Mouse (Mus musculus): Measurements from ENCODE around the gene Gosr2.

Gosr2 gene

DNA sequence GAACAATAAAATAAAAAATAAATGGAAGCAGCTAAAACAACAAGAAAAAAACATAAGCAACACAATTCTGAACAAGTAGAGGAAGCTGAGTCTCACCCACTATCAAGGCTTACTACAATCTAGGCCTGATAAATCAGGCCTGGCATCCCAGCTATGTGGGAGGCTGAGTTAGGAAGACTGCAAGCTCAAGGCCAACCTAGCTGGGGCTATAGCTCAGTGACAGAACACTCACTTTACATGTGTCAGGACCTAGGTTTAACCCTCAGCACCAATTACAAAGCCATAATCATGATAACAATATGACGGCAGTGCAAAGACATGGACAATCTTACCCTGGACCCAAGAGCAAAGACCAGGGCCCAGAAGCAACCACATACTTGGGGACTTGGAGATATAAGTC lies 6.7 kb downstream of the Gosr2 start:
- no peak for DNase-seq (ENCODE audit: low read depth, low spot score)

DNA sequence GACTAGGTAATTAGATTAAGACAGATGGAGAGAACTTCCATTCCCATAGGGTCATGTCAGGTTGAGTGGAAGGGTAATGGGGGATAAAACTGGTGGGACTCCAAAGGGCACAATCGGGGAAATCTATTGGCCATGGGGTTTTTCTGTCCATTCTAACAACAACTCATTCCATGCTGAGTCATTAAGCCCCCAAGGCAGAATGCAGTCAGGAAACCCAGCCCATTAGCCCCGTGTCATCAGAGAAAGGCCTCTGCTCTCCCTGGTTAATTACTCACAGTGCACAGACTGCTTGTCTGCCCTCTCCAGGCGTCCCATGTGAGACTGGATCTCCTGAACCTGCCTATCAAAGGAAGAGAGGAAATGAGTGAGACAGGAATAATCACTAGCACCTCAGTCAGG lies 8.7 kb downstream of the Gosr2 start:
- no peak for DNase-seq (ENCODE audit: low read depth, low spot score)

DNA sequence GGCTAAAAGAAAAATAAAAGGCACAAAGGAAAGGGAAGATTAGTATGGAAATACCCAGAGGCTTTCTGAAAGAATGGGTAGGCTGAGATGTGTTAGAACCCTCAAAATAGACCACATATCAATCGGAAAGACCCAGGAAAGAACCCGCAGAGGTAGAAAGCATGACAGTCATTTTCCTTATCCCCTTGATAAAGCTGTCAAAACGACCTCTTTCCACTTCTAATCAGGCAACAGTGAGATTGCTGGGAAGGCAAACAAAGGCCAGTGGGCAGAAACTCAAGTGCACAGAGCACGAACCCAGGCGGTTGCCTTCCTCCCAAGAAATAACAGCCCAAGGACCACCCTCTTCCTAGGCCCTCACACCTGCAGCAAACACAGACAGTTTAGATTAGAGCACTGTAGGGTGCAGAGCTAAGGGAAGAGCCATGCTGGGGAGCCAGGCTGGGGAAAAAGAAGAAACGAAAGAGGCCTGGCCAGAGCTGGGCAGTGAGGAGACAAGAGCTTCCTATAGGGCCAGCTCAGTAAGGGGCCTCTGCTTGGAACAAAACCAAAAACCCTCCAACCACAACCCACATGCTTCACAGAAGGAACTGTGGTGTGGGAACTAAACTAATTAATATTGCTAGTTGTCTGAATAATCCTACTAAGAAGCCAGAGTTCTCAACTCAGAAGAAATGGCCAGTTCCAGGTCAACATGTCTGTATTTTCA lies 9.3 kb downstream of the Gosr2 start:
- no peak for DNase-seq (ENCODE audit: low read depth, low spot score)

DNA sequence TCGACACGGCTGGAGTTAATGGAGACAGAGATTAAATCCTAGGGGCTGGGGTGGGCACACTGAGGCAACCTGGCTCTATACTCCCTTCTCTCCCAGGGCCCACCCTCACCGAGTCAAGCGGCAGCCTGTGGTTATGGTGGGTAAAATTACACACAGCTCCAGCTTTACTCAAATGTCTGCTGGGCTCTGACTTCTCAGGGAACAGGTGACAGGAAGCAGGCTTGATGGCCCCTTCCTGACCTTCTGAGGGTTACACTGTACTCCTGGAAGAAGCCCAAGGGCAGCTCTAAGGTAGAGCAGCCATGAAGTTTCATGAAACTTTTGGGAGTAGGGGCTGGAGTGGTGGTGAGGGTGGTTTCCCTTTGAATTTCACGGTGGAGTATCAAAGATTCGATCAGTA lies 11.0 kb downstream of the Gosr2 start:
- no peak for DNase-seq (ENCODE audit: low read depth, low spot score)

DNA sequence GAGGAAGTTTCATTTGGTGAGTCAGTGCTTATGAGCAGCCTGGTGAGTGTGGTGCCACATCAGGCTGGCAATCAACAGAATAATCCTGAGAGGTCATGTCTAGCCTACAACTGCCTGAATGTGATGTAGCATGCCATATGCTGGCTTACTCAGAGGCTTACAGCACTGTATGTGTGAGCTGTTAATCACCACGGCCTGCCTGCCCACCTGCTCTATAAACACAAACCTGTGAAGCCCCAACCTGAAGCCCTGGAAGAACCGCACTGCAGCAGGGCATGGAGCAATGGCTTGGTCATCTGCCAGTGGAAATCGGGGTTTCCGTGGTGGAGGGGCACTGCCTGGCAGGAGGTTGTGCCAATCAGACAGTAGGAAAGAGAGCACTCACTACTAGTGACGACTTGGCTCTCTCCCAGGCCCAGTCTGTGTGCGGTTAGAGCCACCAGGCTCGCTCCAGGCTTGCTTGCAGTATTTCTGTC lies 12.4 kb downstream of the Gosr2 start:
- no peak for DNase-seq (ENCODE audit: low read depth, low spot score)

DNA sequence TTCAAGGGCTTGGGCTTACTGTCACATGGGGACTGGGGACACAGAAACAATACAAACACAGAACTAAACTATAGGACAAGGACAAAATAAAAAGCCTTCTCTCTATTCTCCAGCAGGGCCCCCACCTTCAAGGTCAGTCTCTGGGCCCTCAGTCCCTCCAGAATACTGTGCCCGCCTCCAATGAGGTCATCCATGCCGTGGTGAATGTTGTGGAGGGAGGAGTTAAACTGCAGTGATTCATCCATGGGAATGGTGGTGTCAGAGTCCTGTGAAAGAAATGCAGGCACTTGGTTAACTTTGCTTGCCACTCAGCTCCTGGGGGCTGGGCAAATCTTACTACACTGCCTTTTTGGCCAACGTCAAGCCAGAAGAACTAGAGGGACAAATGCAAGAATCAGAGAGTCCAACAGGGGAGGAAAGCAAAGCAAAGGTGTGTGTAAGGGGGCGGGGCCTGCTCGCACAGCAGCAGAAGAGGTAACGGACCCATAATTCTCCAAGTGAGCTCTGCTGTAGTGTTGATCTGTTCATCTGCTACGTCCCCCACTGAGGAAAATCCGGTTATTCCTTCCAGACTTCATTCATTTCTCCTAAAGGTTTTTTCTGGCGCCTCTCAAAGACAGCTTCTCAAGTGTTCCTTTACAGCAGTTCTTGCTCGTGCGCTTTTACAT lies 13.9 kb downstream of the Gosr2 start:
- no peak for DNase-seq (ENCODE audit: low read depth, low spot score)

DNA sequence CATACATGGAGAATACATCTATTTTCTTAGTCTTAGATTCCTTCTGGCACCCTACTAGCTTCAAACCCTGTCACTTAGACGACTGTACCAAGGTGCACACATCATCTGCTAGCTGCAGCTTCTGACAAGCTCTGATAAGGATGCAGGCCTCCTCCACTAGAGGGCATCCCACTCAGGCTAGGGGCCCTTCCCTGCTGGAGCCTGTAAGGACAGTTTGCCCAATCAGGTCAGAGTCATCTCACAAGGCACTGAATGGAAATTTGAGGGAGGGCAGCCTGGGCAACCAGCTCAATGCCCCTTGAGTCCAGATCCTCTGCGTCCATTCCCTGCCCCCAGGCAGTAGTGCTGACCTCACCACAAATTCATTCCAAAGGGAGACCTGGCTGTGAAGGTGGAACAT lies 20.7 kb downstream of the Gosr2 start:
- peak; percentile 45 for DNase-seq (ENCODE audit: low read depth, low spot score)

DNA sequence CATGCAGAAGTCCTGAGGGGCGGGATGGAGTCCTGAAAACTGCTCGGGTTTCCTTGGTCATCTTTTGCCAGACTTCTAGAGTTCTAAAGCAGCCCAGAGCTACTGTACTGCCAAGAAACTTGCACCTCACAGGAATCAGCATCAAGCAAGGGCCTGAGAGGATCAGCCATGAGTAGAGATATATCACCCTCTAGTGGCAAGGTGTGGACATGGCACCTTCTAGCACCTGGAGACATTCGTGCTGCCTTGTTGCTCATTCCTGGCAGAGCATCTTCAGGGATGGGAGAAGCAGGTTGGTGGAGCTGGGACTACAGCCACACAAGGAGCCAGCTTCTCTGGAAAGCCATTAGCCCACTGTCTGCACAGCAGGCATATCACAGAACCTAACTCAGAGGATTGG lies 22.1 kb downstream of the Gosr2 start:
- DNase-seq (ENCODE audit: low read depth, low spot score): peak; percentile 67

DNA sequence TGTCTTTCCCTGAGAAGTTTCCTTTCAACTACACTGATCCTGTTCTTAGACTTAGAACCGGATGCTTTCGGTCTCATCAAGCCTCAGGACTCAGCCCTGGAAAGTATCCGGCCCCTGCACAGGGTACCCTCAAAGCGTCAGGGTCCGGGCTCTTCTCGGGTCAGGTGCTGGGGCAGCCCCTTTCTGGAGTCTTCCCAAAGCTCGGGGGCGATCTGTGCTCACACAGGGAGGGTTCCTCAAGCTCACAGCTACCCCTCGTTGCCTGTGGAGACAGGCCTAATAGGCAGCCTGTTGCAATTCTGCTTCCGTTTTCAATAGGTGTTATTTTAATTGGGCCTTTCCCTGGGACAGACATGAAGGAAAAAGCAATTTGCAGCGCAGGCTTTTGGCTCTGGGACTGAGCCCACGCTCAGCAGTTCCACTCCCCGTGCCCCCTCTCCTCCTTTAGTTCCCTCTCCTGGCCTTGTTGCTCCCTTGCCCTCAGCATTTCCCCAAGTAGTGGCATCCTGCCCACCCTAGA lies 30.7 kb downstream of the Gosr2 start:
- no peak for DNase-seq (ENCODE audit: low read depth, low spot score)

DNA sequence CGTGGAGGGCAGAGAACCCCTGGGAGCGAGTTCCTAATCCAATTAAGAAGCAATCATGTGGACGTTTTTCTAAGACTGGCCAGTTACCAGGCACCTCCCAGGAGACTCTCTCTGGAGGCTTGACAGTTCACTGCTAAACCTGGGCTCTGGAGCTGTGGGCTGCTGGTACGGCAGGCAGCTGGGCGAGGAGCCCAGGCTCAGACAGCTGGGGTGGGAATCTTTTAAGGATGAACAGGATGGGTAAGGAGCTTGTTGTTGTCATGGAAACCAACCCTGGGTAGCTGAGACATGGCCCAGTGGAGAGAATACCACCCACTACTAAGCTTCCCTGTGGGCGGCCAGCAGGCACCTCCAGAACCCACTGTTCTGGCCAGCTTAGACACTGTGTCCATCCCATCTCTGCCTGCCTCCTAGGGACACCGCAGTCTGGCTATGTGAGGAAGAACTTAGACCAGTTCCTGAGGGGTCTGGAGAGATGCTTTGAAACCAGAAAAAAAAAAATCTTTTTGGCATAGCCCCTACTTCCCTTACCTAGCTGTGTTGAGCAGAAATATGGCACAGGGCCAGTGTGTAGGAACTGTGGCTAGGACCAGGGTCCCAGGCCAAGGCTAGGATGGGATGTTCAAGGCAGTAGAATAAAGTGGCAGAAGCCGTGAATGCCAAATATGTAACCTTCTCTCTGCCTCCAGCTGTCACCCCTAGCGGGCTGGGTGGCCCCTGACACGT lies 31.4 kb downstream of the Gosr2 start:
- DNase-seq (ENCODE audit: low read depth, low spot score): peak; percentile 24

DNA sequence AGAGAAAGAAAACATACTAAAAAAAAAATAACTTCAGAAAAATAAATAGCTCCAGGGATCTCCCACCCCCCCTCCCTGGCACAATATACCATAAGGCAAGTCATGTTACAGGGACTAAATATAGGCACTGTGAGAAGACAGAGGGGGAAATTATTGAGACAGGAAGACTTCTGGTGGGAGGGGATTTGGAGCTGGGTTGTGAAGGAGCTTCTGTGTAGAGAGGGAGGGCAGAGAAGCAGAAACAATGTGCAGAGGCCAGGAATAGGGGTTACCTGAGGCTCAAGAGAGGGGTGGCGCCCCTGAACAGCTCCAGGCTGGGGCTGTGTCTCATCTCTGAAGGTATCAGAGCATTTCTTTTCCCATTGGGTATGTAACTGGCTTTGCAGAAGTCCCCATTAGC lies 32.0 kb downstream of the Gosr2 start:
- no peak for DNase-seq (ENCODE audit: low read depth, low spot score)

DNA sequence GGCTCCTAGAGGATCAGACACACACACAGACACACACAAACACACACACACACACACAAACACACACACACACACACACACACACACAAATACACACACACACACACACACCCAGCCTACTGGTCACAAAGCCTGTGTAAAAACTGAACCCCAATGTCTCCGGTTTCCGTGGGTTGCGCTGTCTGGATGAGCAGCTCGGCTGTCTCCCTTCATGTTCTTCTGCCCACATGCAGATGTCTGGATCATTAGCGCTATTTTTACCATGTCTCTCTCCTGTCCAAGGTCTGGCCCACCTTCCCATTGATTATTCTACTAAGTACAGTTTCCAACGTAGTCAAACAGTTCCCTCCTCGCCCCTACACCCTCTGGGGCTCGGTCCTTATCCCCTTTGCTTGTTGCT lies 34.6 kb downstream of the Gosr2 start:
- no peak for DNase-seq (ENCODE audit: low read depth, low spot score)

DNA sequence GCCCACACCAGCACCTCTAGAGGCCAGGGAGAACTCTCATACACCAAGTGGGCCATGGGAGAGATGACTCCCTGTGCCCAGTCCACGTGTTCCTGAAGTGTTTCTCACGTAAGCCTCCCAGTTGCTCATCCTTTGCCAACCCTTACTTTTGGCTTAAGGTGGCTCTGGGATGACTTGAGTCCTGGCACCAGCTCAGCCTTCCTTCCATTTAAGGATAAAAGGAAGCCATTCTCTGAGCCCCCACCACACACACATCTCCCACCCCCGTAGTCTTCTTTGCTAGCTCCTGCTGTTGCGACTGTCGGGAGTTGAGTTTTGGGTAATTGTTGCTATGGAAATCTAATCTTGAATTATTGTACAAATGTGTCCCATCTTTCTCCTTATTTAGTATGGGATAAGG lies 35.2 kb downstream of the Gosr2 start:
- no peak for DNase-seq (ENCODE audit: low read depth, low spot score)

DNA sequence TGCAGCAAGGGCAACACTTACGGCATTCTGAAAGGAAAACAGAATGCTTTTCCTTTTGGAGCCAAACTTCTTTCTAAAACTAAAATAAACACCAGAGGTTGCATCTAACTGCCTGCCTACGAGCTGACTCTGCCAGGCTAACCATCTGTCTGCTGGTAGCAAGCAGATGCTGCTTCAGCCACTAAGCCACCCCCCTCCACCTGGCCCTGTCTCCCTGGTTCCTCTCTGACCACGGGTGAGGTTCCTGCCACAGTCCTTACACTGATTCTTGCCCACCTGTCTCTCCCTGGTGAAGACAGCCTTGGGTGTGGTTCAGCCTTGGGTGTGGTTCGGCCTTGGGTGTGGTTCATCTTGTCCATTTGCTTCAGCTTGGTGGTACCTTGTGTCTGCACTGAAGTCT lies 35.8 kb downstream of the Gosr2 start:
- DNase-seq (ENCODE audit: low read depth, low spot score): no peak

DNA sequence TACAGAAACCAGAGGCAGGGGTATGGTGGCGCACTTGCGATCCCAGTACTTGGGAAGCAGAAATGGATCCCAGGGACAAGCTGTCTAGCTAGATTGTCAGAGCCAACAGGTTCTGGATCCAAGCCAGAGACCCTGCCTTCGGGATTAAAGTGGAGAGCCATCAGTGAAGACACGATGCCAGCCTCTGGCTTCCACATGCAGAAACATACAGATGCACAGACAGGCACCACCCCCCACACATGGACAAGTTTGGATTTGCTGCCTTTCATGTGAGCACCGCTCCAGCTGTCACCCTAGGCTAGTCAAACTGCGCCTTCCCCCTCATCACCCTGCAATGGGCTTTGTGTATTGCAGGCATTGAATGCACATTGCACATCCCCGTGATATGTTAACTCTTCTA lies 39.5 kb downstream of the Gosr2 start:
- DNase-seq (ENCODE audit: low read depth, low spot score): no peak

DNA sequence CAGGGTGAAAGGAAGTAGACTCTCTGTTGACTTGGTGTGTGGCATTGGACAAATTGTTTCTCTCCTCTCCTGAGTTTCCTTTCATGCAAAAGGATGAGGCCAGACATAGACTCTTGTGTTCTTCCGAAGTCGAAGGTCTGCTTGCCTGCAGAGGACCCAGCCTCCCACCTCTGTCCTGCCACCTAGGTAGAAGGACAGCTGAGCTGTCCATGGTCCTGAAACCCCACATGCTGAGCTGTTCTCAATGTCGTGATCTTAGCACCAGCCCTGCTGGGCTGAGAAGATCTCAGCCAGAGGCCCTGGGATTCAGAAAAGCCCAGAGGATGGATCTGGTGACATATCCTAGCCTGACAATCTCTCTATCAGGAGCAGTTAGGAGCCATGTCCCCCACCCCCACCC lies 41.2 kb downstream of the Gosr2 start:
- DNase-seq (ENCODE audit: low read depth, low spot score): peak; percentile 38

DNA sequence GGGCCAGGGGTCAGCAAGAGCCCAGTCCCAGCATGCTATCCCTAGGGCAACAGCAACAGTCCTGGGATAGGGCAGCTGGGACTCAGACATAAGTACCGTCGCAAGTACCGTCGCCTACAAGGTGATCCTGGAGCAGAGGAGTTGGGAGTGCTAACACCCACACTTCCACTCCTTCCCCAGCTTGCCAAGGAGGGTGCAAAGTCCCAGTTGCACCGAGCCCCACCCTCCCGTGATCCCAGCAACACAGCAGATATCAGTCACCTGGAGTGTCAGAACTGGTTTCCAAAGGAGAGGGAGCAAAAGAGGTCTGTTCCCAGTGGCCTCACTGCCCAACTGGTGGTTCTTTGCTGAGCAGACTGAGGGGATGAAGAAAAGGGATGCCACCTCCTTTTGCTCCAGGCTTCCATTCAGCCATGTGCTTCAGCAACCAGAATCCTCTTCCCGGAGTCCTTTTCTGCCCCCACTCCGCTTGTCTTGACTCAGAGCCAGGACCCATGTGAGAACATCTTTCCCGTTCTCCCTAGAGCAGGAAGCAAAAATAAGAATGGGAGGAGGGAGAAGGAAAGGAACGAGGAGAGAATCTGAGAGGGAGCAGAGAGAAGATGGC lies 44.2 kb downstream of the Gosr2 start:
- no peak for DNase-seq (ENCODE audit: low read depth, low spot score)

DNA sequence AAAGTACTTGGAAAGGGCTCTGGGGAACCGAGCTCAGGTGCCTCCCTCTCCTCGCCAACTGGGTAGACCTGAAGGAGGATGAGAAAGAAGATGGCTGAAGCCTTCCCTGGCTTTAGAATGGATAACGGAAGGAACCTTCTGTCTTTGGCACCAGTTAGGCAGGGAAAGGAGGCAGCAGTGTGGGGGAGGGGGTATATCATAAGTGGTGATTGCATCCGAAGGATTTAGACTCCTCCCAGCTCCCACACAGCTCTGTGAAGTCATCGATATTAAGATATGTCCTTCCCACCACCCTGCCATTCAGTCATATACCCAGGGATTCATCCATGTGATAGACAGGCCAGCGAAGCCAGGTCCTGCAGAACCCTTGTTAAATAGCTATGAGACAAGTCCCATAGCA lies 46.3 kb downstream of the Gosr2 start:
- no peak for DNase-seq (ENCODE audit: low read depth, low spot score)

DNA sequence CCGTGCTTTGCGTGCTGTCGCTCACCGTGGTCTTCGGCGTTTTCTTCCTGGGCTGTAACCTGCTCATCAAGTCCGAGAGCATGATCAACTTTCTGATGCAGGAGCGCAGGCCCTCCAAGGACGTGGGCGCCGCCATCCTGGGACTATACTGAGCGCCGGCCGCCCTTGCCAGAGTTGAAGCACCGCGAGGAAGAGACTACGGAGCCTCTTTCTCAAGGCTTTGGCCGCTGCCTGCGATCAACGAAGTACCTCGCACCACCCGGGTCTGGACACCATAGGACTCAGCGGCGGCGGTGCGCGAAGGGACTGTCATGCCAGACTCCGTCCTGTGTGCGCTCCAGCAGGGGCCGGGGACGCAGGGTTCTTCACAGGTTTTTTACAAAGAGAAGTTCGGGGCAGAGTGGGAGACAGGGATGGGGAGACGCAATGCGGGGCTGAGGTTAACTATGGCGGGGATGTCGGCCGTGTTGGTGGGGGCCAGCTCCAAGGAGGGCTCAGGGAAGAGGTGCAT lies 47.7 kb downstream of the Gosr2 start:
- no peak for DNase-seq (ENCODE audit: low read depth, low spot score)

DNA sequence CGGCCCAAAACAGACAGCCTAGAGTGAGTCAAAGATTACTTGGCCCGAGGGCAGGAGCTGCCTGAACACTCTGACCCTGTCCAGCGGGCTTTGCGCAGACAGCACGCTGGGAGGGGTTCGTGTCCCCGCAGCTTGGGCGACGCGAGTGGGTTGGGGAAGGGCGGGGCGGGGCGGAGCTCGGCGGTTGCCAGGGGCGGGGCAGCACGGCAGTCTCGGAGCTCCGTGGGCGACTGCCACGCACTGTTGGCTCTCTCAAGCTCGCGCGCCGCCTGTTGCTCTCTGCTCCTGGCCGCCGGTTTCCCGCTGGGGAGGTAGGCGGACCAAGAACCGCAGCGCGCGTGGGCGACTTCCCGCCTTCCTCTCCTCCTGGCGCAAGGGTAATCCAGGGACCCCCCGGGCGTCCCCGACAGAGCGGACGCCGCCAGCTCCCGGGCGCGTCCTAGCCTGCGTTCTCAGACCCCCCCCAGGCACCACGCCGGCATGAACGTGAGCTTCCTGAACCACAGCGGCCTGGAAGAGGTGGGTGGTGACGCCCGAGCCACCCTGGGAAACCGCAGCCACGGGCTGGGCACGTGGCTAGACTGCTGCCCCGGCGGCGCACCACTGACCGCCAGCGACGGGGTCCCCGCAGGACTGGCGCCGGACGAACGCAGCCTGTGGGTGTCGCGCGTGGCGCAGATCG lies 48.3 kb downstream of the Gosr2 start, which contains the start of gene Rprml:
Gene Rprml, plus strand, starts transcription at position 270 of the 682 bp plus-strand sequence.
- DNase-seq (ENCODE audit: low read depth, low spot score): peak; percentile 12

DNA sequence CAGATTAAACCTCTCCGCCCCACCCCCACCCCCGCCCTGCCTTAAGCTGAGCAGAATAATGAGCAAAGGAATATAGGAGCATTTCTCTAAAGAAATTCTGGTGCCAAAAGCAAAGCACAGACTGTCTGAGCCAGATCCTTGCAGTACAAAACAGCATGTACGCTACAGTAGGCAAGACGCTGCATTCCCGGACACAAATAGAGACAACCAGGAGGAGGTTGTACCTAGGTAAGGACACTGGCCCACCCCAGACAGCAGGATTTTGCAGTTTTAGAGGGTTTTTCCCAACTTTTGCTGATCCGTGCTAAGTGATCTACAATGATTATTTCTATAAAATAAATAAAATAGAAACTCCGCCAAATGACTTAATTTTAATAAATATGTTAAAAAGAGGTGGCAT lies 49.0 kb downstream of the Gosr2 start:
- no peak for DNase-seq (ENCODE audit: low read depth, low spot score)

Measured in mesoderm, embryonic 11.5 days (tissue).